Mouse (Mus musculus) ES-E14 (cell line): ENCODE measurements at regions not wholly inside any gene's neighbourhood (a gene's known extent, or its start where the extent isn't known, plus 50 kb on each side); places are given as distances from the start of the nearest gene placed in this dataset.

Experiments
- CHD2 ChIP-seq: IDR thresholded peaks from 2 replicates; pipeline ENCODE4 v1.6.1; 2014; ENCODE audit warnings: mild to moderate bottlenecking, low read depth, low read length, inconsistent platforms
- HCFC1 ChIP-seq: IDR thresholded peaks from 2 replicates; pipeline ENCODE4 v1.6.1; 2012; ENCODE audit warnings: low read length, inconsistent platforms, borderline replicate concordance; ENCODE audit not compliant: insufficient read depth
- ZC3H11A ChIP-seq: IDR thresholded peaks from 2 replicates; pipeline ENCODE4 v1.6.1; 2012; ENCODE audit warnings: low read depth, mild to moderate bottlenecking, inconsistent platforms, low read length, borderline replicate concordance

GRCm38 (mm10) chr10:117510224-117510486 is 119.1 kb upstream of the Cpm start:
- TF ChIP-seq ZC3H11A (no peak), HCFC1 (no peak), CHD2 (no peak)
